Mouse (Mus musculus) heart, adult 8-10 months (tissue): ENCODE results near the gene Kctd15. TPM values are rescaled to one million over a fixed set of nuclear protein-coding genes. Genes with fewer than 3 reads are reported as not detected.

ENCODE experiments used
- DNase-seq: peaks from one replicate; pipeline ENCODE4 v3.0.0; 2022; ENCODE audit warnings: low spot score
- total RNA-seq, 4 experiments: library from RNA; stranded (reverse); gene quantifications; 2 replicates each; pipeline ENCODE4 v1.2.4; 2022

Kctd15 gene
- total RNA-seq, 4 experiments from 2014 or later, result 2.4 to 3.9 (median 3.2) TPM

DNA sequence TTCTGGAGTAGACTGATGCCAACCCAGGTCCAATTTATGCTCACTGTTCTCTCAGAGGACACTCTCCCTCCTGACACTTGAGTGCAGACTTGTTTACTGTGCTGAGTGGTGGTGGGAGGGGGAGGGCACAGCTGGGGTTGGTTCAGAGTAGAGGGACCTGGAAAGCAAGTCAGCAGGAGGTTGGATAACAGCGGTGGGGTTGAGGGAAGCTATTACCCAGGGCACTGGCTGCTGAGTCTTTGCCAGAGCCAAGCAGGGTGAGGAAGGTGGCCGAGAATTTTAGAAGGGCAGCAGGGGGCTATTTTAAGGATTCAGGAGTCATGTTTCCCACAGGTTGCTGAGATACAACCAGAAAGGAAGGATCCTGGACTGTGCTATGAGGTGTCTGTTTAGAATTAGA is 36.1 kb downstream of the Kctd15 start:
- no peak for DNase-seq

DNA sequence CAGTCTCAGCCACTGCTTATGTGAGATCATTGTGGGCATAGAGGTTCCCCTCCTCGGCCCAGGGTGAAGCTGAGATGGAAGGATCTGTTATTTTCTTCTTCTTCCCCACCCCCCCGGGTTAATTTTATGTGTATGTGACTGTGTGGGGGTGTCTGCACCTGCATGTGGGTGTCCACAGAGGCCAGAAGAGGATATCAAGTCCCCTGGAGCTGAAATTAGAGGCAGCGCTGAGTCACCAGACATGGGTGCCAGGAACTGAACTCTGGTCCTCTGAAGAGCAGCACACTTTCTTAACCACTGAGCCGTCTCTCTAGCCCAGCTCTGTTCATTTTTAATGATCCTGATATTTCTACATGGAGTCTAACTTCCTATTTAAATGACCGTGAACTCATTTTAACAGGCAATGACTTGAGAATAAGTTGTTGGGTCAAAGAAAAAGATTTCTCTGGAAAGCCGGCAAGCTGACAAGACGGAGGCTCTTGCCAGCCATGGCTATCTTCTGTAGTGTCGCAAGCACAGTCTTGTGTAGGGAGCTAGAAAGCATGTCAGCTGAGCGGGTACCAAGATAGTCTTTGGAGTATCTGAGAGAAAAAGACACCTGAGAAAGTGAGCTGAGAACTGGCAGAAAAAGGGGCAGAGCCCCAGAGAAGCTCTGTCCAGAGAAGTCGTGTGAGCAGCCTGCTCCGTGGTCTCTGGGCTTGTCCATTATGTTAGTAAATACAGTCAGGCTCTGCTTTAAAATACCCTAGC is 38.2 kb downstream of the Kctd15 start:
- no peak for DNase-seq

DNA sequence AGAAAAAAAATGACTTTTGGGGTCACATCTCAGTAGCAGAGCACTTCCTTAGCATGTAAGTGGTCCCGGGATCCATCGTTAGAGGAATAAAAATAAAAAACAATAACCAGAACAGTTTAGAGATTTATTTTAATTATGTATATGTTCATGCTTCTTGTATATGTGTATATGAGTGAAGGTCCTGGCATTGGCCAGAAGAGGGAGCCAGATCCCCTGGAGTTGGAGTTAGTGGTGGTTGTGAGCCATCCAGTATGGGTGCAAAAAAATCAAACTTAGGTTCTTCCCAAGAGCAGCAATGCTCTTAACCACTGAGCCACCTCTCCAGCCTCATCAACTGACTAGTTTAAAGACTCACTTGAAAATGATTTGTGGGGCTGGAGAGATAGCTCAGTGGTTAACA is 40.3 kb downstream of the Kctd15 start:
- DNase-seq, result no peak

- no peak for DNase-seq
Observed at GRCm38 (mm10) chr7:34610445-34610844, 46.1 kb downstream of the Kctd15 start.

GRCm38 (mm10) chr7:34607334-34607970 is 49.1 kb downstream of the Kctd15 start:
- DNase-seq, result no peak

DNA sequence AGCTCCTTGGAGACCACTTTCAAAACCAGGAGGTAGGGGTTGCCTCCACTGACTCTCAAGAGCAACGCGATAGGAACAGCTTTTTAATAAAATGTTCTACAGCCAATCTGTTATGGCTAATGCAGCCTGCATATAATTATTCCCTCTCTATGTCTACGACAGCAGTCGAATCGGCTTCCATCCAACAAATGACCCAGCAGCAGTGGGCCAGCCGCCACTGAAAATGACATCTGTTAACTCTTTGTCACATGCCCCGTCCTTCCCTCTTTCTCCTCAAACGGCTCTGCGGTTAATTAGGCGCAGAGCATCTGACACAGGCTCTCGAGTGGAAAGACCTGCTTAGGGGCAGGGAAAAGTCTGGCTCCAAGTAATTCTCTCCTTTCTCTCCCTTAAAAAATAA is 49.8 kb downstream of the Kctd15 start:
- DNase-seq, result no peak

DNA sequence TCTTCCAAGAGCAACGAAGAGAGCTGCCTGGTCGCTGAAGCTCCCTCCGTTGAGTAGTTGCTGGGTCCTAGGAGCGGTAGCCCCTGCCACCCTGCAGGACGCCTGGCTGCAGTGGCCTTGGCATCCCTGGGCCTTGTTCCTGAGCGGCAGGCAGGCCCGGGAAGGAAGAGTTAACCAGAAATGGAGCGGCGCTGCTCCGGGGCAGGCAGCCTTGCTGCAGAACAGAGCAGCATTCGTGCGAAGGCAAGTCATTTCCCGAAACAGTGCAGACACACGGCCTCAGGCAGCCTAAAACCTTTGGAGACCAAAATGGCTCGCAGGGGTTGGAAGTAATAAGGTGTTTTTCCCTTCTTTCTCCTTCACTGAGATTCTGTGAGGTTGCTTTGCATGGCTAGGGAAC is 50.5 kb downstream of the Kctd15 start:
- no peak for DNase-seq

GRCm38 (mm10) chr7:34598576-34598975 is 58.0 kb downstream of the Kctd15 start:
- no peak for DNase-seq

- no peak for DNase-seq
Observed at GRCm38 (mm10) chr7:34597986-34598385, 58.5 kb downstream of the Kctd15 start.

GRCm38 (mm10) chr7:34596531-34597235 is 59.8 kb downstream of the Kctd15 start:
- no peak for DNase-seq

GRCm38 (mm10) chr7:34595307-34595565 is 61.3 kb downstream of the Kctd15 start:
- no peak for DNase-seq

DNA sequence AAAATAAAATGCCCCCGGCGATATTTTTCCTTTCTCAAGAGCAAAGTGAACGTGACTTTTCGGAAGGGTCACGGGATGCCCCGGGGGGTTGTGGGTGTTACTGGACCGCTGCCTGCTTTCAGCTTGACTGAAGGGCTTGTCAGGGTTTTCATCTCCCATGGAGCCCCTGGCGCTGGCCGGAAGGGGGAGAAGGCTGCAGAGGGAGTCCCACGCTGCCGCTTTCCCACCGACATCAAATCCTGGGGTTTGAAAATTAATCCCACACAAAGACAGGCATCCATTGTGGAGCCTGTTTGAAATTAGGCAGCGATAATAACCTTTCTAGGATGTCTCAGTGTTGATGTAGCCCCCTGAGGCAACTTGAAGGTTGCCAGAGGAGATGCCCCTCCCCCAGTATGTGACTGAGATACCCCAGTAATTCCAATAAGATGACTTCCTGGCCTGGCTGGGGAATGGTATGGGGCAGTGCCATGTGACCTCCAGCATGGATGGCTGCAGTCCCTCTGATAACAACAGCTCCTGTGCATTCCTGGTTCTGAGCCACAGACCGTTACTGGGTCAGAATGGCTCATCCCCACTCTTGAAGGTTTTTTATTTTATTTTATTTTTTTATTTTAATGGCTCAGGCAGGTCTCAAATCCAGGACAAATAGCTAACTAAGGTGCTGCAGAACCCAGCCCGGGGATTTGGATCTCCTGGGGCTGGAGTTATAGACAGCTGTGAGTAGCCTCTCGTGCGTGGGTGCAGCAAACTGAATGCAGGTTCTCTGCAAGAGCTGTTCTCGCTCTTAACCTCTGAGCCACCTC is 61.8 kb downstream of the Kctd15 start:
- DNase-seq, result peak; percentile 18

DNA sequence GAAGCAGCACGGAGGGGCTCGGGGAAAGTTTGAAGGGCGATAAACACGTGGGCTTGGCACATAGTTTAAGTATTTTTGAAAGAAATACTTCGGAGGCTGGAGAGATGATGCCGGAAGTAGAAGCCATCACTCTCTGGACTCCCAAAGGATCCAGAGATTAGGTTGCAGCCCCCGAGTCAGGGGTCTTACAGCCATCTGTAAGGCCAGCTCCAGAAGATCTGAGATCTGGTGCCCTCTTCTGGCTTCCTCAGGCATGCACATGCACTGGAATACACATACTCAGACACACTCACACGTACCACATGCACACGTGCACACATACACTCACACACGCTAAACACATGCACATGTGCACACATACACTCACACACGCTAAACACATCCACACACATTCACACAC is 65.8 kb downstream of the Kctd15 start:
- DNase-seq, result no peak

Other genes with a start within 250 kb of the Kctd15 start
- gene Chst8, start 156.0 kb upstream of the Kctd15 start, total RNA-seq, result not detected